Mouse (Mus musculus): ENCODE results near the gene Tmem174.

Gene Tmem174

DNA sequence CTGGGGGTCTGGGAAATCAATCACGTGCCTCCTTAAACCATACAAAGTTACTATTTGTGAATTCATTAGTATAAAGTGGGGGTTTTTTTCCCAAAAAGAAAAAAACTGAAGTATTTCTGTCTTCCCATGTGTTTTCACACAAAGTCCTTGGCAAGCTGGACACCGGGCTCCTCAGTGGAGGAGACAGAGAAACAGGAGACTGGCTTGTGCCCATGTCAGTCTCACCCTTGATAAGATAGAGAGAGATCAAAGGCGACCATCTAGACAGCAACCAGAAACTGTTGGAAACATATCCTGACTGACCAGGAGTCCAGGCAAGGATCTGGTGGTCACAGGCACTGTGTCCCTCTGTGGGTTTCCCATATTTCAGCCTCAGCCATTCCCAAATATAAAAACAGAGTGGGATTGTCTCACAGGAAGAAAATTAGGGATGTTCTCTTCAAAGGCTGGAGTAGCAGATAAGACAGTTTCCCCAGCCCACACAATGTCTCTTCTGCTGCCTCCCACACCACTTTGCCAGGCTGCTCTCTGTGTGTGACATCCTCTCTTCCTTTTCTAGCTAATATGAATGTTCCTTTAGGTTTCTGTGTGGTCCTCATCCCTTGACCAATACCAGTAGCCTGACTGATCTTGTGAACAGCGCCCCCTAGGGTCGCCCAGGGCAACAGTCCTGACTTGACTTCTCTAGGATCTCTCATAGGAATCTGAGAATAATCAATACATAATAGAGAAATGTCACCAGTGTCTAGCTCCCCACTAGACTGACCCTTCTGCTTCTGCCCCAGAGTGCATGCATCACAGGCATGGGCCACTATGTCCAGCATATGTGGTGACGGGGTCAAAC is 3.3 kb downstream of the Tmem174 start:
- peak; percentile 22 for DNase-seq (ENCODE audit: low spot score)

DNA sequence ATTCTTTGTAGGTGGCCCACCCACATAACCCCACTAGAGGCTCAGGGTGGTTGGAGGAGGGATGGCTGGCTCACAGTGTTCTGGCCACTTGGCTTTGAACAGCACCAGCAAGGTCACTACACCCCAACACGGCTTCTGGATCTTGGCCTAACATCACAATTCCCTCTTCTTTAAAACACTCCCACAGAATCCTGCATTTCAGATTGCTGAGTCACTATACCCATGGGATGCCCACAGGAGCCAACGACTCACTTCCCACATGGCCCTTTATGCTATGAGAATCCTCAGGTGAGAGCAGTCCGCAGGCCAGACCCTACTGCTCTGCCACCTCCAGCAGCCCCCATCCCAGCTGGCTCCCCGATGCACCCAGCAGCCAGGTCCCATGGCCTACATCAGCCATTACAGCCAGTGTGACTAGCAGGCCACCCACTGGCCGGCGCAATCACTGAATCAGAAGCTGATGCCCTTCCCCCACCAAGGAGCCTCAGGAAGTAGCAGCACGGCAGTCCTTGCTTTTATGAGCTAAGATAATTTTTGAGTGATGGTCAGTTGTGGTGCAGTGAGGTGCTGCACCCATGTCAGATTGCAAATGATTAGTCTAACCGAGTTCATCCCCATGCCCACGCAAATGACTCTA is 4.8 kb downstream of the Tmem174 start:
- no peak for DNase-seq (ENCODE audit: low spot score)

DNA sequence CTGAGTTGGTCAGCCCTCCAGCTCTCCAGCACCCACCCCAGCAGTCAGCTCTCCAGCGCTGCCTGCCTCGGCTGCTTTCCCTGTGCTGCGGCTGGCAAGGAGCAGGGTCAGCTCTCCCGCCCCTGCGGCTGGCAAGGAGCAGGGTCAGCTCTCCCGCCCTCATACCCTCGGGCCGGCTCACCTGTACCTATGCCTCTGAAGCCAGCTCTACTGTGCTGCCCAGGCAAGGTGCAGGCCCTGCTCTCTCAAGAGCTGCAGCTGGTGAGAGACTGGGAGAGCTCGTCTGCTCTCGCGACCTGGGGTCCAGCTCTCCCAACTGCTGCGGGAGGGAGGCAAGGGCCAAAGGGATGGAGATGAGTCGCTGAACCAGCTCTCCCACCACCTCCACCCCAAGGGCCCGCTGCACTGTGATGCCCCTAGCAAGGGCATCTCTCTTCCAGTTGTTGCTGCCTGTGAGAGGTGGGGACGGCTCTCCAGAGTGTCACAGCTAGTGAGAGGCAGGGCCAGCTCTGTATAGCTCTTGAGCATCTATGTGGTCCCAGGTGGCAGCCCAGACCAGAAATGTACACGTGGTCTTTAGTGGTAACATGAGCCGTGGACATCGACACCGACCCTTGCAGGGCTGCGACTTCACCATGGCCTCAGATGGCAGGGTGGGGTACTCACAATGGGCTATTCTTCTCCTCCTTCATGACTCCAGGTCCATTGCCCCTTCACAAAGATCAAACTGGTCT is 5.9 kb downstream of the Tmem174 start:
- no peak for DNase-seq (ENCODE audit: low spot score)

DNA sequence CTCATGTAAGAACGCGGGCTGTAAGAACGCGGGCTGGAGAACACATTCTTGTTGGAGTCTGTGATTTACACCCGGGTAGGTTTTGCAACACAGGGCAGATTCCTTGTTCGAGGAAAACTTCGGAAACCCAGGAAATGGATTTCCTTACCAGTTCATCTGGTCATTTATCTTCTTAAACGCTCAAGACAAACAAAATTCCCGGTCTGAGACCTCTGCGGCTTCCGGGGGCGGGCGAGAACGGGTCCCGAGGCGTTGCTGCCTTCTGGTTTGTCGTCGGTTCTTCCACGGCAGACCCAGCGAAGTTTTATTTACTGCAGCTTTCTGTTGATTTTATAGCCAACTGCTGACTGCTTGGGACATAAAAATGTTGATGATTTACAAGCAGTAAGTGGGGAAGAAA is 10.5 kb downstream of the Tmem174 start:
- no peak for DNase-seq (ENCODE audit: low spot score)

DNA sequence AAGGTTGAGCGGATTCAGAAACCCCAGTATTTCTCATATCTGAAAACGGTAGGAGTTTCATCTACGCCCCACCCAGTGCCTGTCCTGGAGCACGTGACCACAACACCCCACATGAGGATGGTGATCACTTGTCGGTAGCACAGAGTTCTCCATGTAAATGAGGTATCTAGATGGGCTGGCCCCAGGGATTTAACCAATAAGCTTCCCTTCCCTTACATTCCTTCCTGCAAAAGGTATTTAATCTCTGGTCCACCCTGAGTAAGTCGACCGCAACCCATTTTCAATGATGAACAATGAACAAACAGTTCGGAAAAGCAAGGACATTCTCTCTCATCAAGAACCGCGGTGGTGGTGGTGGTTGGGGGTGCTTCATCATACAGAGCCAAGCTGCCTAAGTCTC is 12.7 kb downstream of the Tmem174 start:
- DNase-seq (ENCODE audit: low spot score): no peak

DNA sequence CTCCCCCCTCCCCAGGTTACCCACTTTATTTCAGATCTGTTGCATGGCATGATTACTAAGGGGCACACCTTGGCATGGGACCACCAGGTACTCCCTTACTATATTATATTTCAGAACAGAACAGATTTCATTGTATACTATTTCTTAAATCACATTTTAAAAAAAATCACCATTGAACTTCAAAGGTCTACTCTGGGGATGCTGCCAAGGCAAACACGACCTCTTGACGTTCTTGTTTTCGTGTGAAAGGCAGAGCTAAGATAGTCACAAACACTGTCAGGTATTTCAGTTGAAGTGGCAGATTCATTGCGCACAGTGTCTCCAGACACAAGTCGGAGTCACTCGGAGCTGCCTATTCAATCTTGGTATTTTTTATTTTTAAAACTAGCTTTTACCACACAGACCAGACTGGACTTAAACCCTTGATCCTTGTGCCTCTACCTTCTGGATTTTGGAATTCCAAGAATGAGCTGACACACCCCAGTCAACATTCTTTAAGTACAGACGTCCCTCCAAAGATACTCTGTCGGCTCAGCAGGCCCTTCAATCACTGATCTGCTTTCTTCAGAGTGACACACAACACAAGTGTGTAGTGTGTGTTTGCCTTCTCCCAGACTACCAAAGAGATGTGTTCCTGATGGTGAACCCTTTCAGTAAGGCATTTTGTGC is 14.2 kb downstream of the Tmem174 start:
- DNase-seq (ENCODE audit: low spot score): no peak

DNA sequence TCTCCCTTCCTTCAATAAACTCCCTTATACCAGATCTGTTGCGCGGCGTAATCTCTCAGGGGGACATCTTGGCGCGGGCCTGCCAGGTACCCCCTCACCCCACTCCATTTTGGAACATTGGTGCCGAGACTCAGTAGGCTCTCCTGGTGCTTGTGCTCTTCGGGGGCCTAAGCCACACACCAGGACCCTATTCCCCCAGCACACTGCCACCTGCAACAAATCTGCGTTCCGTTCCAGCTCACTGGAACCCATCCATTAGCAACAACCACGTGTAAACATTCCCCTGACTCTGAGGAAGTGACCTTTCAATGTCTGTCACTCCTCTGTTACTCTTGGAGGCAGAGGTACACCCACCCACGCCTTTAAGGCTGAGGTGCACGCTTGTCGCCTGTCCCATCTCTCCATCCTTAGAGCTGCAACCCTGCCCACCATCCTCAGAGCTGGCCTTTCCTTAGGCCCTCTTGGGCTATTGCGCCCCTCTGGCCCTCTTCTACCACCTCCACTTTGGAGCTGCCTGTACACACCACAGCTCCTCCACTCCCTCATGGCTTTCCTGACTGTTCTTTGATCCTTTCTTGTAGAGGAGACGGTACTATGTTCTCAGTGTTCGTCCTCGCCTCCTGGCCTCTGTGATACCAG is 19.7 kb downstream of the Tmem174 start:
- DNase-seq (ENCODE audit: low spot score): no peak

DNA sequence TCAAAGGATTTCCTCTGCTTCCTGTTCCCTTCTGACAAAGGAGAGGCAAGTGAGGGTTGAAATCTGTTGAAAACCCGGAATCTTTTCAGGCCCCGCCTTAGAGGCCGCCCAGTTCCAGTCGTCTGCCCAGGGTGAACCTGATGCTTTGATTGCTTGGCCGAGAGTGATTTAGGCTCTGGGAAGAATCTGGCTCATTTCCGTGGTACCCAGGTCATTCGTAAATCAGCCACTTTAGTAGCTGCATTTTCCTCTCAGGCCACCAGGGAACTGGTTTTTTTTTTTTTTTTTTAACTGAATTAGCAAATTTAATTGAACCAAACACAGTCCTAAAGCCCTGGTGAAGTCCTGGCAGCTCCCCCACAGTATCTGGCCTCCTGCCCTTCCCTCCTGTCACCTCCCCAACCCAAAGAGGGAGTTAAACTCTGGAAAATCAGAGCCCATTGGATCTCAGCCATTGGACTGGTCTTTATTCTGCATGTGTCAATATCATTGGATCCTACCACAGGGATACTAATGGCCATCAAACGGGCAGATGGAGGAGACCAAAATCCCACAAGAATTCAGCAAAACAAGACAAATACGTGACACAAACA is 29.2 kb downstream of the Tmem174 start:
- DNase-seq (ENCODE audit: low spot score): no peak

DNA sequence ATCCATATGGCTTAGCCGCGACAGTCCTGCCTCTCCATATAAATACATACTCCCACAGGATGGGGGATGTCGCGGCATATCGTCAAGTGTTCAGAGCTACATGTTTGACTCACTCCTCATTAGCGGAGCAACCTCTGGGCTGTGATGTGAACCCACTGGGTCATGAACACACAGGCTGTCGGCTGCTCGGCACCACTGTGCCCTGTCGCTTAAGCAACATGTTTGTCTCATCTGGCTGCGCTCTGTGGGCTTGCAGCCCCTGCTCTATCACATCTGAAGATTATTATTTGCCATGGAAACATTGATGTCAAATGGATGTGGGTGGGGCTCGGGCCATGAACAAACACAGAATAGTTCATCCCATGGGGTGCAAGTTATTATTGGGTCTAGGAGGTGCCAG is 33.4 kb downstream of the Tmem174 start:
- no peak for DNase-seq (ENCODE audit: low spot score)

DNA sequence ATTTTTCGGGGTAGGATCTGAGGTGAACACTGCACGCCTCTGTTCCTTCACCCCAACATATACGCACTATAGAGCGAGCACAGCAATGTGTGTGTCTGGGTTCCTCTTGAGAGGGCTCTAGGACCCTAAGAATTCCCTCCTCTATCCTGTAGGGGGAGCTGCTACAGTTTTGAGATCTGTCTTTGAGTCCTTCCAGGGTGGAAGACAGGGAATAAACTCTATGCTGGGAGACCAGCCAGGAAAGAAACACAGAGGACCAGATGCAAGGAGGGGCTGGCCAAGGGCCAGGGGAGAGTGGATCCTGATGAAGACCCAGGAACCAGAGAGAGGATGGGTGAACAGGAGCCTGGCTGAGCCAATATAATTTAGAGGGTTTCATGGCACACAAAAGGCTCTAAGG is 40.5 kb downstream of the Tmem174 start:
- peak; percentile 32 for DNase-seq (ENCODE audit: low spot score)

DNA sequence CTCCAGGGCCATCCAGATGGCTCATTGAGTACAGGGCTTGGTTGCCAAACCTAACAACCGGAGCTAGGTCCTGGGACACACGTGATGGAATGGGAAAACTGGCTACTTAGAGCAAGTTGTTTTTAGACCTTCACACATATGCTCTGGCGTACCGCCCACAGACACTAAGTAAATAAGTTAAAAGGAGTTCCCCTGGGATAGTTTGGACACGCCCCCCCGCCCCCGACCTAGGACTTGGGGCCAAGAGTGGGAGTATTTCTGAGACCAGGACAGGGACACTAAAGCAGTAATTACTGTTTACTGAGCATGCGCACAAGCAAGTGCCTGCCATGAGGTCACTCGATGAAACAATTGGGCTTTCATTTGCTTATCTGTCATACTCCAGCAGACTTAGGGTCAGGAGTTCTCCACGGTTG is 42.5 kb downstream of the Tmem174 start:
- DNase-seq (ENCODE audit: low spot score): no peak

DNA sequence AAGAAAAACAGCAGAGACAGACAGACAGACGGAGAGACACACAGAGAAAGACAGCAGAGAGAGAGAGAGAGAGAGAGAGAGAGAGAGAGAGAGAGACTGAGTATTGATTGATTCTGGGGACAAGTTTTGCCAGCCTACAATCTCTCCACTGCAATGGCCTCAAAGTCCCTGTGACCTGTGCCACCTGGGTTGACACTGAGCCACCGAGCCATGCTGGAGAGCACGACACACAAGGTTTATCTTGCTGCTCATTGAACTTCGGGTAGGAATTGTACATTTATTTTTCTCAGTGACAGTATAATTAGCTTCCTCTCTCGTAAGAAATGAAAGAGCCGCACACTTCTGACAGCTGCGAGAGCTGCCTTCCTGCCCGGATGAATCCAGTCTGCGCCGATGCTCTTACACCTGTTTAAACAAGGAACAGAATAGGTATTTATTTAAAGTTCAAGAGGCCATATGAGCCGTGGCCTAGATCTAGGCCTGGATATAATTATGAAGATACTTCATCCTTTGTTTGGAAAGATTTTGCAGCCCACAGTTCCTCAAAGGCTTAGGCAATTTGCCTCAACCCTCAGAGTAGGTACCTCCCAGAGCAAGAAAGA is 43.2 kb downstream of the Tmem174 start:
- DNase-seq (ENCODE audit: low spot score): no peak

DNA sequence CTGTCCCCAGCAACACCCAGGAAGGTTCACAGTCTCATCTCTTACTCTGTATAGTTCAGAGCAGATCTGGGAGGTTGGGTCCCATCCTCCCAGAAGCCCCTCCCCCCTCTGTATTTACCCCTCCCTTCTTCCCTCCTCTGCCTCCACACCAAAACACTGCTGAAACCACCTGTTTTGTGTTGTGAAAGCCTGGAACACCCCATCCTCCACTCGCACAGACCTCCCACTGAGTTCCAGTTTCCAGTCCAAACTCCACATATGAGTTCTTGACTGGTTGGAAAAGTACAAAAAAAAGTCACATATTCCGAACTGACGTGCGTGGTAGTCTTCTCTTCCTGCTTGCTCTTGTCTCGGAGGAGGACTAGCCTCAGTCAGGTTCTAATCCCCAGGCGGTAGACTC is 45.8 kb downstream of the Tmem174 start:
- no peak for DNase-seq (ENCODE audit: low spot score)

DNA sequence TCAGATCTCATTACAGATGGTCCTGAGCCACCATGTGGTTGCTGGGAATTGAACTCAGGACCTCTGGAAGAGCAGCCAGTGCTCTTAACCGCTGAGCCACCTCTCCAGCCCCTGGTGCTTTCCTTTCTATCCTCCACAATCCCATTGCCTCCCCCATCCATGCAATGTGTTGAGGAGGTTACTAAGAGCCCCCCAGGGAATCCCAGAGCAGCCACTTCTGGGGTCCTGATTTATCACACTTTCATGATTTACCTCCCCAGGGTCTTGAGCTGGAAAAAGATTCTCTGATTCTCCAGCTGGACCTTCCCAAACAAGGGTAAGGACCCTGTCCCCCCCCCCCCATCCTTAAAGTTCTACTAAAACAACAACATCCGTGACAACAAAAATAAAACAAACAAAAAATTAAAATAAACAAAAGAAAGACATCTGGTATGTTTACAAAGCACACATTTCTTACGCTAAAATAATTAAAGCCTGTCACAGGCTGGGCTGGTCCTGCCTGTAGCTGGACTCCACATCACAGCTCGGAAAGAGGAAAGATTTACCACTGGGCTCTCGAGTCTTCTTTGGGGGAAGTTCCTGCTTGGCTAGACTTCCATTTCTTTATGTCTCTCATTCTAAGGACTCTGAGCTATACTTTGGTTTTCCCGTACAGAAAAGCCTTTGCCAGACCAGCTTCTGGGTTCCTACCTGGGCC is 46.4 kb downstream of the Tmem174 start:
- no peak for DNase-seq (ENCODE audit: low spot score)

DNA sequence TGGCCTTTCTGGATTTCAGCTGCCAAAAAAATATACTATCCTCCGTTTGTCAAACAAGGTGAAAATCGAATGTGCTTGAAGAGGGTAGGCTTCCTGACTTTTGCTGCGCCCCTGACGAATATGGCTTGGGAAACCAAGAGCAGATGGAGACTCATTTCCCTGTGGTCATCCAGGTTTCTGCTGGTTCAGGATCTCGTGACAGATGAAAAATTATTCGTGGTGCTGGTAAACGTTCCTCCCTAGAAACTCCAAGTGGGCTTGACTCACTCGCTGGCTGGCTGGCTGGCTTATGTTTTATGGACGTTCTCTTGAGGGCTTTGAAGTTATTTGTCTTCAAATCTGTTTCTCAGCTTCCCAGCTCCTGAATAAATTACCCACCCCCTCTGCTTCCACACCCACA is 47.6 kb downstream of the Tmem174 start:
- no peak for DNase-seq (ENCODE audit: low spot score)

DNA sequence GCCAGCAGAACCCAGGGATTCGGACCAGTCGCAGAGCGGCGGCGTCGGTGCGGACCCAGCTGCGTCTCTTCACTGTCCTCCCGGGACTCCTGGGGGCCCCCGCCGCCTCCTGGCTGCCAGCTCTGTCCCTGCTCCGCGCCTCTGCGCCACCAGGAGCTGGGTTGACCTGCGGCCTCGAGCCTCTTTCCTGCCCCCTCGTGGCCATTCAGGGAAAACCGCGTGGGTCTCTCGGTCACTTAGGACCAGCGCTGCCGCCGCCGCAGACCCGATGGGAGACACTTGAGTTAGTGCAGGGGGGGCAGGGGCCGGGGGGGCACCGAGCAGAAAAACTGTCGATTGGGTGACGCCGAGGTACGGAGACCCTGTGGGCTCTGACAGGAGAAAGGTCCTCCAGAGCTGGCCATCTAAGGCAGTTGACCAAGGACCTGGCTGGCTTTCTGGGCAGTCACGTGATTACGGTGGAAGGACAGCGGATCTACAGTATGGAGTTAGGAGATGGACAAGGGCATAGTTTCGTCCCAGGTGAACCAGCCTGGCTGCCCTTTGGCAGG is 48.2 kb downstream of the Tmem174 start:
- peak; percentile 72 for DNase-seq (ENCODE audit: low spot score)

DNA sequence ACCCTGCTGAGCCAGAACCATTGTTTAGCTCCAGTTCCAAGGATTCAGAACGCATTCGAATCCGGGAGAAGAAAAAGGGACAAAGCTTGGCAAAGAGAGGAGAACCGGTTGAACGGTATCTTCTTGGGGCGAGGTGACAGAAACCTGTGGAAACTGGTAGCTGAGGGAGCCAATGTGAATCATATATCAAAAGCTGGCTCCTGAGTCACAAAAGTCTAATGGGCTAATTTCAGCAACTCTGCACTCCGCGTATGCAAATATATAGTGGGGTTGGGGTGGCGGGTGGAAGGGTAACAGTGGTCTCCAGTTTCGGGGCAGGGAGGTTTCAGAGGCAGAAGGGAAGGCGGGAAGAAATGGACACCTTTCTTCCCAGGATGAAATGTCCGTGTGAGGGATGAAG is 48.7 kb downstream of the Tmem174 start:
- DNase-seq (ENCODE audit: low spot score): no peak

DNA sequence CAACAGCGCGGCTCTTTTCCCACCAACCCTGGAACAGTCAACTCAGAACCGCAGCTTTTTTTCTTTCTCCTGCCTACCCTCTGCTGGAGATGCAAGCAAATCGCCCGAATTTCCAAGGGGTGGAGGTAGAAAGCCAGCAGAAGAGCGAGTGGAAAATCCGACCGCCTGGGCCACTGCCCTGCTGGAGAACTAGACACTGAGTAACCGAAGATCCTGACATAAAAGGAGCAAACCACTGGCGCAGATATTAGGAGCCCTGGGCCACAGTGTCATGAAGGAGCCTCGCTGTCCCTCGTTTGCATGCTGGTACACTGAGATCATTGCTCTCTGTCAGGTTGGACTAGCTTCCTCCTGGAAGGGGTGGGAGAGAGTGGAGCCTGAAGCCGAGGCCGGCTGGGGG is 49.6 kb downstream of the Tmem174 start:
- DNase-seq (ENCODE audit: low spot score): peak; percentile 20

DNA sequence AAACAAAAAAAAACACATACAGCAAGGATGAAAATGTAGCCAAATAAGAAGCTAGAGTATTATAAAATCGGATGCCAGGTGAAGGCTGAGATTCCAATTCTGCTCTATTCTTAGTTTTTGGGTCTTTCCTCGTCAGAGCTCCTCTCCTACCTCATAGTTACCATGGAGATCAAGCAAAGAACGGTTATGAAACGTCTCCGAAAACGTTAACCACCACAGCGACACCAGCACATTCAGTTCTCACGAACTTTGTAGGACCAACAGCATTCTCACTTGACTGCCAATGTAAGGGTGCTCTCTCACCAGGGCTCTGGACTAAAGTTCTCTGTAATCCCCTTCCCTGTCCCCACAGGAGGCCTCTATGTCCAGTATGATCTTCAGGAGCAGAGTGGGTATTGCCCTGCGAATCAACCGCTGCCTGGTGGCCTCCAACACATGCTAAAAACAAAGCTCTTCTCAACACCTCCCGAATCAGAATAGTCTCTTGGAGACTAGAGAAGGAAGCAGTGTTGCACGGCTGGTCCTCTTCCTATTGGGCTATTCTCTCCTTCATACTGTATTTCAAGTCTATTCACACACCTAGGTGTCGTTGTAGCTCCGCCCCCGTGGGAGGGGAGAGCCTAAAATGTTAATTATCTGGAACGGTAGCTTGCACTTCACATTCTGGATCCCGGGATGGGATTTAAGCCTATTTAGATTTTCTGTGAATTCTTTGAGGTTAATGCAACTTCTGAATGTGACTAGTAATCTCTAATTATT is 50.2 kb downstream of the Tmem174 start:
- DNase-seq (ENCODE audit: low spot score): peak; percentile 28

All from layer of hippocampus, adult 11-12 months (tissue).